Comparison of ENCODE assay signal across 26 mouse cellular contexts in the genomic region with DNA sequence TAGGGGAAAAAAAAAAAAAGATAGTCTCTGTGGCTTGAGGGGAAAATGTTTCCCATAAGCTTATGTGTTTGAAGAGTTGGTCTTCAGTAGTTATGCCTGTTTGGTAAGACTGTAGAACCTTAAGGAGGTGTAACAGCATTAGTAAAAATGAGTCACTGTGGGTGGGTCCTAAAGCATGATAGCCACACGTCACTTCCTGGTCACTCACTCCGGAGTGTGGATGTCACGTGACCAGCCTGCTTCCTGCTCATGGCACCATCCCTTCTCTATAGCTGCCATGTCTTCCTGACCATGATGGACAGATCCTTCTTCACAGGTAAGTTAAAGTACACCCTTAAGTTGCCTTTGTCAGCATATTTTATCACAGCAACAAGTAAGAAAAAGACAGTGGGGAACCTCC.
A peak's percentile ranks its signal among the peaks of the same experiment; 100 is the strongest.
DNase-seq lines count a peak whose midpoint lies in the region; ATAC-seq and TF ChIP-seq lines count a peak whose summit lies in the region.
"Had no signal": no experiment of that assay in that cellular context is flagged by ENCODE, and none has a peak within 500 bp of the region (broad histone marks: within the 10 kb centered on the region; RNA-seq: fewer than 3 reads in every experiment).

No protein-coding gene starts in this region.

- H3K9me3 ChIP-seq in megakaryocyte, embryonic 14.5 days, result 0 out of 2 replicates have a peak, but pooled peaks cover 5% of the 10 kb centered on the region
- no peaks in the 10 kb centered on the region for H3K9me3 ChIP-seq in CH12.LX (replicated peaks; ENCODE audit: low read length)
- H3K9me3 ChIP-seq in kidney, embryonic 14.5 days (ENCODE audit: control insufficient read depth, low read length), result no peaks in the 10 kb centered on the region
- no peaks in the 10 kb centered on the region for H3K9me3 ChIP-seq in neural tube, embryonic 15.5 days (replicated peaks)
- H3K9me3 ChIP-seq: embryonic facial prominence, embryonic 13.5 days; embryonic facial prominence, embryonic 15.5 days; forebrain, embryonic 10.5 days; forebrain, embryonic 12.5 days had no signal

- TF ChIP-seq POLR2A in CH12.LX (IDR thresholded peaks at IDR 0.05; ENCODE audit: low read depth, low read length), result no peak

- H3K79me2 ChIP-seq in CH12.LX (replicated peaks; ENCODE audit: control insufficient read depth, extremely low read depth, insufficient read depth, poor library complexity, severe bottlenecking), result no peaks in the 10 kb centered on the region

- H3K27me3 ChIP-seq in megakaryocyte, embryonic 14.5 days (replicated peaks), result no peaks in the 10 kb centered on the region
- no peaks in the 10 kb centered on the region for H3K27me3 ChIP-seq in CH12.LX (replicated peaks)
- H3K27me3 ChIP-seq in kidney, embryonic 14.5 days (ENCODE audit: control insufficient read depth, insufficient read depth, low read length), result no peaks in the 10 kb centered on the region
- H3K27me3 ChIP-seq in neural tube, embryonic 15.5 days (replicated peaks), result no peaks in the 10 kb centered on the region
- H3K27me3 ChIP-seq: embryonic facial prominence, embryonic 13.5 days; embryonic facial prominence, embryonic 15.5 days; forebrain, embryonic 12.5 days had no signal

- H3K9ac ChIP-seq in CH12.LX (ENCODE audit: insufficient read depth, low read depth), result no peak overlapping the region
- no peak overlapping the region for H3K9ac ChIP-seq in kidney, embryonic 14.5 days (ENCODE audit: low read depth, low read length)
- H3K9ac ChIP-seq in neural tube, embryonic 15.5 days (replicated peaks), result no peak overlapping the region
- H3K9ac ChIP-seq: embryonic facial prominence, embryonic 13.5 days; embryonic facial prominence, embryonic 15.5 days; forebrain, embryonic 12.5 days had no signal

- H3K27ac ChIP-seq in CH12.LX (ENCODE audit: insufficient read depth, low read depth), result no peak overlapping the region
- H3K27ac ChIP-seq in kidney, embryonic 14.5 days (ENCODE audit: low read depth, low read length), result no peak overlapping the region
- H3K27ac ChIP-seq in neural tube, embryonic 15.5 days (replicated peaks), result no peak overlapping the region
- H3K27ac ChIP-seq: embryonic facial prominence, embryonic 13.5 days; embryonic facial prominence, embryonic 15.5 days; forebrain, embryonic 10.5 days; forebrain, embryonic 12.5 days had no signal

- DNase-seq in 3T3-L1 (ENCODE audit: low read depth, low spot score) (peak; percentile 39), CH12.LX (ENCODE audit: extremely low read depth) (peak; percentile 0)
- DNase-seq: adrenal gland, adult 2 months; adrenal gland, postnatal 10 days; adrenal gland, postnatal 25 days; B cell, adult 2 months; cerebellum, adult 11 months; cerebellum, adult 18-20 months; cerebellum, adult 8-10 months; cerebellum, adult 9-11 months; cerebellum, postnatal 14 days; cerebellum, postnatal 36 days; embryo, embryonic 11 days had no signal

- dilution Hi-C loops in CH12.LX (cut with MboI; ENCODE audit: extremely low pct_ligation_motif_present, extremely low pct_unique_long_range_greater_than_20kb, low sequenced_read_pairs), result no loop called here

- H3K36me3 ChIP-seq in megakaryocyte, embryonic 14.5 days (replicated peaks; ENCODE audit: low read length), result no peaks in the 10 kb centered on the region
- H3K36me3 ChIP-seq in CH12.LX (replicated peaks in 1 of 2; ENCODE audit: control insufficient read depth in 1 of 2, insufficient read depth in 1 of 2, low read length in 1 of 2), result no peaks in the 10 kb centered on the region
- H3K36me3 ChIP-seq in kidney, embryonic 14.5 days (ENCODE audit: control insufficient read depth, insufficient read depth, low read length), result no peaks in the 10 kb centered on the region
- no peaks in the 10 kb centered on the region for H3K36me3 ChIP-seq in neural tube, embryonic 15.5 days
- H3K36me3 ChIP-seq: embryonic facial prominence, embryonic 13.5 days; embryonic facial prominence, embryonic 15.5 days; forebrain, embryonic 10.5 days; forebrain, embryonic 12.5 days had no signal

- ATAC-seq in megakaryocyte, adult 5-6 weeks (ENCODE audit: poor library complexity, severe bottlenecking), result no peak
- ATAC-seq in granulocyte monocyte progenitor cell, adult 5-6 weeks (replicated peaks; ENCODE audit: poor library complexity, severe bottlenecking), result no peak
- ATAC-seq in kidney, embryonic 14.5 days (ENCODE audit: low FRiP score, low TSS enrichment), result no peak
- no peak for ATAC-seq in neural tube, embryonic 15.5 days (ENCODE audit: low FRiP score)
- ATAC-seq: CD4-positive, CD25-positive, alpha-beta regulatory T cell, adult 4 months; forebrain, embryonic 14.5 days; forebrain, embryonic 16.5 days had no signal

- no peak for TF ChIP-seq RAD21 in CH12.LX (IDR thresholded peaks at IDR 0.05; ENCODE audit: low read depth, low read length)

- no peaks in the 10 kb centered on the region for H3K4me1 ChIP-seq in megakaryocyte, embryonic 14.5 days
- H3K4me1 ChIP-seq in CH12.LX (ENCODE audit: control insufficient read depth in 1 of 2, insufficient read depth in 2 of 2), result no peaks in the 10 kb centered on the region
- H3K4me1 ChIP-seq in kidney, embryonic 14.5 days (ENCODE audit: control insufficient read depth, insufficient read depth, low read length), result no peaks in the 10 kb centered on the region
- no peaks in the 10 kb centered on the region for H3K4me1 ChIP-seq in neural tube, embryonic 15.5 days
- H3K4me1 ChIP-seq: embryonic facial prominence, embryonic 13.5 days; embryonic facial prominence, embryonic 15.5 days; forebrain, embryonic 10.5 days; forebrain, embryonic 12.5 days had no signal

- in situ Hi-C loops in CH12.LX (cut with MboI; ENCODE audit: low pct_ligation_motif_present, low pct_unique_long_range_greater_than_20kb, low sequenced_read_pairs), result no loop called here

- no peak for TF ChIP-seq CTCF in CH12.LX (conservative IDR thresholded peaks at IDR 0.05 in 1 of 2, IDR thresholded peaks at IDR 0.05 in 1 of 2; ENCODE audit: low read depth in 2 of 2, low read length in 2 of 2)

- H3K4me2 ChIP-seq in CH12.LX (ENCODE audit: insufficient read depth, low read depth, poor library complexity, severe bottlenecking), result no peak overlapping the region
- H3K4me2 ChIP-seq in kidney, embryonic 14.5 days (replicated peaks; ENCODE audit: low read depth, low read length), result no peak overlapping the region
- no peak overlapping the region for H3K4me2 ChIP-seq in neural tube, embryonic 15.5 days
- H3K4me2 ChIP-seq: embryonic facial prominence, embryonic 13.5 days; embryonic facial prominence, embryonic 15.5 days; forebrain, embryonic 12.5 days had no signal

- 92% methylated on average over 3 of the region's 3 CpGs for WGBS in kidney, embryonic 14.5 days
- WGBS in neural tube, embryonic 15.5 days, result 95% methylated on average over 3 of the region's 3 CpGs

- H3K4me3 ChIP-seq in megakaryocyte, embryonic 14.5 days (replicated peaks), result peak overlapping the region; percentile 24
- H3K4me3 ChIP-seq in CH12.LX (replicated peaks in 1 of 3; ENCODE audit: low read depth in 2 of 3, low read length in 2 of 3, poor library complexity in 1 of 3), result no peak overlapping the region
- no peak overlapping the region for H3K4me3 ChIP-seq in kidney, embryonic 14.5 days (ENCODE audit: low read length)
- no peak overlapping the region for H3K4me3 ChIP-seq in neural tube, embryonic 15.5 days (replicated peaks)
- H3K4me3 ChIP-seq: embryonic facial prominence, embryonic 13.5 days; embryonic facial prominence, embryonic 15.5 days; erythroblast, embryonic 14.5 days; forebrain, embryonic 10.5 days; forebrain, embryonic 12.5 days had no signal

- no peak for TF ChIP-seq EP300 in CH12.LX (IDR thresholded peaks at IDR 0.05; ENCODE audit: low read length)

TF ChIP-seq in CH12.LX, 34 proteins besides CTCF, POLR2A, EP300 and RAD21:
- no peak for TF ChIP-seq GABPA (IDR thresholded peaks at IDR 0.05; ENCODE audit: insufficient replicate concordance, low read depth, low read length)
- TF ChIP-seq RCOR1 (conservative IDR thresholded peaks at IDR 0.05; ENCODE audit: low read depth, low read length), result no peak
- peak; percentile 26; the same call in 1 of the 2 replicates for TF ChIP-seq BHLHE40 (IDR thresholded peaks at IDR 0.05; ENCODE audit: low read depth, low read length)
- TF ChIP-seq HCFC1 (IDR thresholded peaks at IDR 0.05; ENCODE audit: low read depth, low read length), result no peak
- no peak for TF ChIP-seq JUND (conservative IDR thresholded peaks at IDR 0.05; ENCODE audit: low read depth, low read length)
- TF ChIP-seq TCF12 (IDR thresholded peaks at IDR 0.05; ENCODE audit: low read depth, low read length), result no peak
- no peak for TF ChIP-seq ZC3H11A (IDR thresholded peaks at IDR 0.05; ENCODE audit: low read depth, low read length)
- TF ChIP-seq NELFE (IDR thresholded peaks at IDR 0.05; ENCODE audit: low read depth, low read length), result no peak
- peak; percentile 50 for TF ChIP-seq USF2 (conservative IDR thresholded peaks at IDR 0.05; ENCODE audit: low read depth, low read length)
- no peak for TF ChIP-seq IRF4 (IDR thresholded peaks at IDR 0.05; ENCODE audit: low read depth, low read length)
- peak; percentile 35; the same call in 1 of the 2 replicates for TF ChIP-seq USF1 (IDR thresholded peaks at IDR 0.05; ENCODE audit: low read depth, low read length)
TF ChIP-seq in CH12.LX: peak in this region for 3.
